Mouse (Mus musculus) small intestine, adult 2 months (tissue): ENCODE results near the gene Slc9a9. TPM values are rescaled to one million over a fixed set of nuclear protein-coding genes. Genes with fewer than 3 reads are reported as not detected.

ENCODE experiments used
- H3K27ac ChIP-seq: fragments of 200-500 bp; 2 replicates; pipeline ENCODE4 v1.5.1; 2012; ENCODE audit warnings: low read depth, low read length, control low read depth, inconsistent platforms; ENCODE audit not compliant: insufficient read depth
- H3K27me3 ChIP-seq: fragments of 200-500 bp; 2 replicates; pipeline ENCODE4 v1.6.1; 2012; ENCODE audit warnings: mild to moderate bottlenecking, moderate library complexity, low read length, inconsistent platforms; ENCODE audit not compliant: control insufficient read depth, insufficient read depth
- H3K36me3 ChIP-seq: fragments of 200-500 bp; 2 replicates; pipeline ENCODE4 v1.6.1; 2012; ENCODE audit warnings: mild to moderate bottlenecking, low read length, control low read depth, inconsistent platforms; ENCODE audit not compliant: control insufficient read depth, insufficient read depth
- H3K4me1 ChIP-seq: fragments of 200-500 bp; 2 replicates; pipeline ENCODE4 v1.6.1; 2012; ENCODE audit warnings: low read length, inconsistent platforms, mixed read lengths; ENCODE audit not compliant: control insufficient read depth, insufficient read depth, insufficient read length
- H3K4me3 ChIP-seq: fragments of 200-500 bp; 2 replicates; pipeline ENCODE4 v1.5.1; 2012; ENCODE audit warnings: low read depth, mild to moderate bottlenecking, control low read depth, inconsistent platforms, low read length, moderate library complexity
- CTCF ChIP-seq: fragments of 200-500 bp; IDR thresholded peaks from 2 replicates; pipeline ENCODE4 v1.5.1; 2012; ENCODE audit warnings: low read depth, mild to moderate bottlenecking, control low read depth, inconsistent platforms, low read length, moderate library complexity, mixed read lengths; ENCODE audit not compliant: insufficient replicate concordance, insufficient read length; ENCODE audit errors: extremely low read depth
- POLR2A ChIP-seq: fragments of 200-500 bp; IDR thresholded peaks from 2 replicates; pipeline ENCODE4 v1.6.1; 2012; ENCODE audit warnings: low read depth, mild to moderate bottlenecking, control low read depth, inconsistent platforms, low read length, moderate library complexity
- WGBS: fragments of 180-500 bp; shearing (Covaris S2); methylation state at CpG from one replicate; pipeline ENCODE4 v1.1.7; 2018; 5-methylcytosine and 5-hydroxymethylcytosine counted together
- polyA plus RNA-seq: library from polyadenylated mRNA; depleted of rRNA; stranded (reverse); fragments of >200 nt; gene quantifications from 2 replicates; pipeline ENCODE4 v1.2.3, GENCODE M21; 2012

Slc9a9 gene
- polyA plus RNA-seq, 1 experiment = 1.3 TPM

- 47% methylated on average over 8 of the region's 8 CpGs for WGBS
- H3K4me3 ChIP-seq = no peak overlapping the region
- peaks cover 8% of the 10 kb centered on the region; the same call in 1 of the 2 replicates for H3K4me1 ChIP-seq
- H3K36me3 ChIP-seq = no peaks in the 10 kb centered on the region
- no peaks in the 10 kb centered on the region for H3K27me3 ChIP-seq
- no peak overlapping the region for H3K27ac ChIP-seq
- TF ChIP-seq CTCF (no peak), POLR2A (no peak)
Measured at GRCm38 (mm10) chr9:95192901-95193532, 523.3 kb downstream of the Slc9a9 start.

DNA sequence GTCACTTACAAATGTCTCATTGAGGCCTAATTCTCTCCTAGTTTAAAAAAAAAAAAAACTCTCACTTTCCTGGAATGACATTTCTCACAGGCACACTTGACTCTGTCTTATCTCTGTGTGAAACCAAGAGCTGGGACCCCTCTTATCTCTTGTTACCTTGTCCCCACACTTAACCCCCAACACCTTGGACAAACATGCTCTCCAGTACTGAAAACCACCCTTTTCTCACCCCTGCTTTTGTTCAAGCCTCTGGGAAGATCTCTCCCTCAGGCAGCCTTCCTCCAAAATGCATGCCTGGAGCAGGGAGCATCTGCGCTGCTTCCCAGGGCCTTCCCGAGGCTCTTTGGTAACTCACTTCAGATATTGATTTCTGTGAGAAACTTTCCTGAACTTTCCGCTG is 524.0 kb downstream of the Slc9a9 start:
- WGBS = 53% methylated on average over 3 of the region's 3 CpGs
- no peak overlapping the region for H3K4me3 ChIP-seq
- no peaks in the 10 kb centered on the region for H3K27me3 ChIP-seq
- peaks cover 8% of the 10 kb centered on the region; the same call in 1 of the 2 replicates for H3K4me1 ChIP-seq
- H3K27ac ChIP-seq = 0 out of 2 replicates have a peak overlapping the region, but pooled peaks have one; percentile 1
- no peaks in the 10 kb centered on the region for H3K36me3 ChIP-seq
- TF ChIP-seq POLR2A (no peak), CTCF (no peak)

- 54% methylated on average over 5 of the region's 5 CpGs for WGBS
- Histone ChIP-seq H3K36me3 (no peaks in the 10 kb centered on the region), H3K4me3 (no peak overlapping the region), H3K4me1 (peaks cover 8% of the 10 kb centered on the region; the same call in 1 of the 2 replicates), H3K27me3 (no peaks in the 10 kb centered on the region), H3K27ac (0 out of 2 replicates have a peak overlapping the region, but pooled peaks have one; percentile 1)
- TF ChIP-seq CTCF = no peak
- TF ChIP-seq POLR2A = no peak
Measured at GRCm38 (mm10) chr9:95194158-95194557, 524.4 kb downstream of the Slc9a9 start.

DNA sequence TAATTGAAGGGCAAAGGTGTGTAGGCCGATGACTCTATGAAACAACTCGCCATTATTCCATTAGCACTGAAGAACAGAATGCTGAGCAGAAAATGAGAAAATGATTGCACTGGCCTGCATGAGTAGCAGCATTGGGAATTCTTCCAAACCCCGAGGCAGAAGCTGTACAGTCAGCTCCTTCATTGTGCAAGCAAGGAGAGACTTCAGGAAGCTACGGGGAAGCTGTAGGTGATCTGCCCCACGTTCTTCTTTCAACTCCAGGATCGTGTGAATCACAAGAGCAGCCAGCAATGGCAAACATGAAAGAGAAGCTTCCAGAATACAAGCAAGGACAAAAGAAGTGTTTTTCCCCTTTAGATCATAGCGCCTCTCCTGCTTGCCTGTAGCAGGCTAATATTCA is 538.0 kb downstream of the Slc9a9 start:
- Histone ChIP-seq H3K27ac (no peak overlapping the region), H3K36me3 (no peaks in the 10 kb centered on the region), H3K4me1 (no peaks in the 10 kb centered on the region; the same call in 1 of the 2 replicates), H3K4me3 (no peak overlapping the region), H3K27me3 (no peaks in the 10 kb centered on the region)
- 83% methylated on average over 7 of the region's 7 CpGs for WGBS
- TF ChIP-seq POLR2A (no peak), CTCF (no peak)

- no peaks in the 10 kb centered on the region; the same call in 1 of the 2 replicates for H3K4me1 ChIP-seq
- no peaks in the 10 kb centered on the region for H3K27me3 ChIP-seq
- no peaks in the 10 kb centered on the region for H3K36me3 ChIP-seq
- no peak for TF ChIP-seq CTCF
- no peak for TF ChIP-seq POLR2A
- H3K4me3 ChIP-seq = no peak overlapping the region
- H3K27ac ChIP-seq = no peak overlapping the region
- 91% methylated on average over 4 of the region's 4 CpGs for WGBS
Measured at GRCm38 (mm10) chr9:95208681-95209080, 539.0 kb downstream of the Slc9a9 start.

- H3K27ac ChIP-seq = no peak overlapping the region
- no peaks in the 10 kb centered on the region for H3K27me3 ChIP-seq
- H3K36me3 ChIP-seq = no peaks in the 10 kb centered on the region
- TF ChIP-seq CTCF (no peak), POLR2A (no peak)
- H3K4me3 ChIP-seq = no peak overlapping the region
- no peaks in the 10 kb centered on the region for H3K4me1 ChIP-seq
- 34% methylated on average over 3 of the region's 3 CpGs for WGBS
Measured at GRCm38 (mm10) chr9:95220009-95220408, 550.3 kb downstream of the Slc9a9 start.

- Histone ChIP-seq H3K4me3 (no peak overlapping the region), H3K27me3 (no peaks in the 10 kb centered on the region), H3K36me3 (no peaks in the 10 kb centered on the region), H3K27ac (no peak overlapping the region), H3K4me1 (no peaks in the 10 kb centered on the region)
- TF ChIP-seq CTCF = no peak
- no peak for TF ChIP-seq POLR2A
- WGBS = 86% methylated on average over 5 of the region's 5 CpGs
Measured at GRCm38 (mm10) chr9:95221310-95221709, 551.6 kb downstream of the Slc9a9 start.
